Mouse (Mus musculus): ENCODE measurements around the gene Tas2r139.

DNA sequence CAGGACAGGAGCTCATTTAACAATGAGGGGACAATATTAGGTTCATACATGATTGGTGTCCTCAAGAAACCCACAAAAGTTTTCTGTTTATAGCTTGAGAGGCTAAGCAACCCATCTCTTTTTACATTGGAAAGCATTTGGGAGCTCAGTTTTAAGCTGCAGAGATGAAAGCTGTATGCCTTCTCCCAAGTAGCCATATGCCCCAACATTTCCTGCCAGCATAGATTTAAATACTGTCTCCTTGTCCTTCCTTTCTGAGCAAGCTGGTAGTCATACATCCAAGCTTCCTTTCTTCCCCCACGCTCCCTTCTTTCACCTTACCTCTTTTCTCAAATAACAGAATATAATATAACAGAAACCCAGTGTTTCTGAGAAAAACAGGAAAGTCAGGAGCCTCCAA lies 41.7 kb downstream of the Tas2r139 start:
- TF ChIP-seq CTCF (IDR thresholded peaks at IDR 0.05; ENCODE audit: low read depth, low read length) (no peak), EP300 (IDR thresholded peaks at IDR 0.05; ENCODE audit: insufficient read depth, low read depth, low read length) (no peak)

All from ES-Bruce4 (cell line).